Mouse (Mus musculus) hindbrain, embryonic 16.5 days (tissue): ENCODE measurements around the gene Ubn2. TPM values are rescaled to one million over a fixed set of nuclear protein-coding genes. Genes with fewer than 3 reads are reported as not detected.

Experiments
- ATAC-seq: fragments of 200-750 bp; cut with Nextera tagmentation; 2 replicates; pipeline ENCODE4 v1.8.0; 2017; ENCODE audit warnings: moderate TSS enrichment, moderate library complexity
- H3K27ac ChIP-seq: fragments of 300-500 bp; sonication (generic); 2 replicates; pipeline ENCODE4 v1.5.1; 2014; ENCODE audit warnings: low read depth, mild to moderate bottlenecking, control low read depth, low read length, moderate library complexity
- H3K27me3 ChIP-seq: fragments of 300-500 bp; sonication (generic); replicated peaks from 2 replicates; pipeline ENCODE4 v1.6.1; 2014; ENCODE audit warnings: low read length; ENCODE audit not compliant: control insufficient read depth, insufficient read depth
- H3K36me3 ChIP-seq: fragments of 300-500 bp; sonication (generic); 2 replicates; pipeline ENCODE4 v1.6.1; 2014; ENCODE audit warnings: mild to moderate bottlenecking, low read length, moderate library complexity, mixed read lengths; ENCODE audit not compliant: control insufficient read depth, insufficient read depth
- H3K4me1 ChIP-seq: fragments of 300-500 bp; sonication (generic); 2 replicates; pipeline ENCODE4 v1.6.1; 2014; ENCODE audit warnings: low read depth, low read length; ENCODE audit not compliant: control insufficient read depth, insufficient read depth
- H3K4me2 ChIP-seq: fragments of 300-500 bp; sonication (generic); 2 replicates; pipeline ENCODE4 v1.6.1; 2014; ENCODE audit warnings: mild to moderate bottlenecking, low read length, control low read depth, moderate library complexity
- H3K4me3 ChIP-seq: fragments of 300-500 bp; sonication (generic); 2 replicates; pipeline ENCODE4 v1.5.1; 2014; ENCODE audit warnings: mild to moderate bottlenecking, low read length, control low read depth, moderate library complexity
- H3K9ac ChIP-seq: fragments of 300-500 bp; sonication (generic); 2 replicates; pipeline ENCODE4 v1.6.1; 2014; ENCODE audit warnings: low read depth, mild to moderate bottlenecking, control low read depth, low read length, moderate library complexity
- H3K9me3 ChIP-seq: fragments of 300-500 bp; sonication (generic); 2 replicates; pipeline ENCODE4 v1.6.1; 2014; ENCODE audit warnings: mild to moderate bottlenecking, low read length, moderate library complexity; ENCODE audit not compliant: control insufficient read depth
- WGBS: fragments of 180-500 bp; shearing (Covaris S2); extraction: QIAGEN DNeasy Blood & Tissue Kit; methylation state at CpG from one replicate; pipeline ENCODE4 v1.1.7; 2014; 5-methylcytosine and 5-hydroxymethylcytosine counted together
- polyA plus RNA-seq: library from polyadenylated mRNA; unstranded; fragments of >200 nt; fragmentation: Nextera tagmentation; extraction: Ambion mirVana; gene quantifications from 2 replicates; pipeline ENCODE4 v1.2.1, GENCODE M21; 2015

Ubn2 gene
- polyA plus RNA-seq, 1 experiment from 2014 or later = 16.3 TPM

DNA sequence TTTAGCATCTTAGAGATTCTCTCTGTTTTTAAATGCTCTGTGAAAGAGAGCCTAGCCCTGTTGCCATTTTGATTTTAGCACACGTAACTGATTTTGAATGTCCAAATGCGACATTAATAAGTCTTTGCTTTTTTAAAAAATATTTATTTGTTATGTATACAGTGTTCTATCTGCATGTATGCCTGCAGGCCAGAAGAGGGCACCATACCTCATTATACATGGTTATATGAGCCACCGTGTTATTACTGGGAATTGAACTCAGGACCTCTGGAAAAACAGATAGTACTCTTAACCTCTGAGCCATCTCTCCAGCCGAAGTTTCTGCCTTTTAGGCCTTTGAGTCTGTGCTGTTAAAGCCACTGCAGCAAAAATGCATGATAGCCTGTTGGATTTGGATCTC lies 35.8 kb downstream of the Ubn2 start:
- no peak for ATAC-seq
- Histone ChIP-seq H3K9me3 (no peaks in the 10 kb centered on the region), H3K4me1 (no peaks in the 10 kb centered on the region), H3K4me3 (no peak overlapping the region), H3K27me3 (no peaks in the 10 kb centered on the region), H3K27ac (no peak overlapping the region), H3K9ac (no peak overlapping the region), H3K36me3 (peaks cover 12% of the 10 kb centered on the region), H3K4me2 (no peak overlapping the region)
- 90% methylated on average over 4 of the region's 4 CpGs for WGBS

DNA sequence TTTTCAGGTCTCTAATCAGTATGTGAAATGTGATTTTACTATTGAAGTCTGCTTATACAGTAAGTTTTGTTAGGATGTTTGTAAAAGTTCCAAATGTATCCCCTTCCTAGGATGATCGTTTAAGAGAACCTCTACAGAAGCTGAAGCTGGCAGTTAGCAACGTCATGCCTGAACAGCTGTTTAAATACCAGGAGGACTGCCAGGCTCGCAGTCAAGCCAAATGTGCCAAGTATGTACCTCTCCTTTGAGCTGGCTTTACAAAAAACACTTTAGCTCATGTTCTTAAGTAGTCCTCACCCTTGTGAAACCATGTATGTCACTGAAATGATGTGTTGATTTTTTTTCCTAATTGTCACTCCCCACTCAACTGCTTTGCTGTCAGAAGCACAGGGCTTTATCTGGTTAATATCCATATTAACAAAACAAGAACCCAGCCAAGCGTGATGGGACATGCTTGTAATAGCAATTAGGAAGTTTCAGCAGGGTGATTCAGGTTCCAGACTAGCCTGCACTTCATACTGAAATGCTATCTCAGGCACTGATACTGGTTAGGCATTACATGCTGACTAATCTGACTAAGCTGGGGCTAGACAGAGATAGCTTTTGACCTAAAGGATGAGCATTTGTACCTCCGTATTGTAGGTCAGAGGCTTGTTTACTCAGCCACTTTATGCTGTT lies 48.1 kb downstream of the Ubn2 start:
- 41% methylated on average over 5 of the region's 5 CpGs for WGBS
- H3K27me3 ChIP-seq = no peaks in the 10 kb centered on the region
- no peak overlapping the region for H3K4me2 ChIP-seq
- no peak overlapping the region for H3K9ac ChIP-seq
- no peak overlapping the region for H3K4me3 ChIP-seq
- H3K27ac ChIP-seq = no peak overlapping the region
- no peaks in the 10 kb centered on the region for H3K4me1 ChIP-seq
- H3K9me3 ChIP-seq = no peaks in the 10 kb centered on the region
- no peak for ATAC-seq
- H3K36me3 ChIP-seq = peaks cover 19% of the 10 kb centered on the region

- no peak for ATAC-seq
- WGBS = 76% methylated on average over 3 of the region's 3 CpGs
- H3K9me3 ChIP-seq = no peaks in the 10 kb centered on the region
- H3K27me3 ChIP-seq = no peaks in the 10 kb centered on the region
- no peak overlapping the region for H3K4me2 ChIP-seq
- H3K4me1 ChIP-seq = no peaks in the 10 kb centered on the region
- H3K9ac ChIP-seq = no peak overlapping the region
- peaks cover 24% of the 10 kb centered on the region for H3K36me3 ChIP-seq
- H3K4me3 ChIP-seq = no peak overlapping the region
- H3K27ac ChIP-seq = no peak overlapping the region
Measured at GRCm38 (mm10) chr6:38492550-38492949, 58.8 kb downstream of the Ubn2 start.

- H3K36me3 ChIP-seq = peaks cover 32% of the 10 kb centered on the region
- no peak overlapping the region for H3K9ac ChIP-seq
- no peak for ATAC-seq
- H3K27ac ChIP-seq = no peak overlapping the region
- no peaks in the 10 kb centered on the region for H3K27me3 ChIP-seq
- 51% methylated on average over 4 of the region's 4 CpGs for WGBS
- H3K9me3 ChIP-seq = no peaks in the 10 kb centered on the region
- H3K4me2 ChIP-seq = no peak overlapping the region
- no peak overlapping the region for H3K4me3 ChIP-seq
- H3K4me1 ChIP-seq = no peaks in the 10 kb centered on the region
Measured at GRCm38 (mm10) chr6:38495641-38496040, 61.9 kb downstream of the Ubn2 start.

GRCm38 (mm10) chr6:38512096-38512495 lies 78.3 kb downstream of the Ubn2 start:
- 98% methylated on average over 1 of the region's 1 CpGs for WGBS
- H3K9me3 ChIP-seq = no peaks in the 10 kb centered on the region
- H3K4me3 ChIP-seq = no peak overlapping the region
- ATAC-seq = no peak
- no peaks in the 10 kb centered on the region; the same call in 1 of the 2 replicates for H3K36me3 ChIP-seq
- no peaks in the 10 kb centered on the region for H3K27me3 ChIP-seq
- no peaks in the 10 kb centered on the region for H3K4me1 ChIP-seq
- H3K9ac ChIP-seq = no peak overlapping the region
- no peak overlapping the region for H3K4me2 ChIP-seq
- no peak overlapping the region for H3K27ac ChIP-seq

GRCm38 (mm10) chr6:38512830-38513229 lies 79.1 kb downstream of the Ubn2 start:
- no peaks in the 10 kb centered on the region; the same call in 1 of the 2 replicates for H3K36me3 ChIP-seq
- no peak overlapping the region for H3K27ac ChIP-seq
- H3K27me3 ChIP-seq = no peaks in the 10 kb centered on the region
- no peak for ATAC-seq
- no peak overlapping the region for H3K4me3 ChIP-seq
- H3K9ac ChIP-seq = no peak overlapping the region
- H3K4me2 ChIP-seq = no peak overlapping the region
- no peaks in the 10 kb centered on the region for H3K9me3 ChIP-seq
- H3K4me1 ChIP-seq = no peaks in the 10 kb centered on the region

- Histone ChIP-seq H3K27me3 (no peaks in the 10 kb centered on the region), H3K27ac (no peak overlapping the region), H3K4me2 (no peak overlapping the region), H3K9me3 (no peaks in the 10 kb centered on the region), H3K36me3 (no peaks in the 10 kb centered on the region; the same call in 1 of the 2 replicates), H3K9ac (no peak overlapping the region), H3K4me3 (no peak overlapping the region), H3K4me1 (no peaks in the 10 kb centered on the region)
- no peak for ATAC-seq
- WGBS = 89% methylated on average over 4 of the region's 4 CpGs
Measured at GRCm38 (mm10) chr6:38515201-38515600, 81.5 kb downstream of the Ubn2 start.

DNA sequence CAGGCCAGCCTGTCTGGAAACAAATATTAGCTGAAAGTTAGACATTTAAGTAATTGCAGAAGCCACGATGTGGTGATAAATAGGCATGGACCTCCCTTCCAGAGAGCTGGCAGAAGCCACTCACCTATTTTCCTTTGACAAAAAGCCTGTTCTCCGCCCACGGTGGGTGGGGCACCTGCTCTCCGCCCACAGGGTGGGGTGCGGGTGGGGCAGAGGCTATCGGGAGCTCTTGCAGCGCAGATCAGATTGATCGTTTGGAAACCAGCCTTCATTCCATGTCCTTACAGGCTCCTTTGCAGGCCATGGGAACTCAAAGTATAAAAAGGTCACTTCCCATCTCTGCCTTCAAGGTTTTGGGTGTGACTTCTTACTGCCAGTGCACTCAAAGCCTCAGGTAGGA lies 90.1 kb downstream of the Ubn2 start:
- Histone ChIP-seq H3K36me3 (no peaks in the 10 kb centered on the region), H3K4me1 (no peaks in the 10 kb centered on the region), H3K4me3 (no peak overlapping the region), H3K4me2 (no peak overlapping the region), H3K27ac (no peak overlapping the region), H3K9me3 (no peaks in the 10 kb centered on the region), H3K27me3 (no peaks in the 10 kb centered on the region), H3K9ac (no peak overlapping the region)
- no peak for ATAC-seq
- WGBS = 25% methylated on average over 8 of the region's 8 CpGs

- no peaks in the 10 kb centered on the region for H3K27me3 ChIP-seq
- WGBS = 72% methylated on average over 5 of the region's 5 CpGs
- H3K4me2 ChIP-seq = no peak overlapping the region
- H3K36me3 ChIP-seq = no peaks in the 10 kb centered on the region
- ATAC-seq = no peak
- H3K9me3 ChIP-seq = no peaks in the 10 kb centered on the region
- peaks cover 11% of the 10 kb centered on the region for H3K4me1 ChIP-seq
- no peak overlapping the region for H3K9ac ChIP-seq
- H3K27ac ChIP-seq = no peak overlapping the region
- no peak overlapping the region for H3K4me3 ChIP-seq
Measured at GRCm38 (mm10) chr6:38531211-38531820, 97.6 kb downstream of the Ubn2 start.
